Mouse (Mus musculus) R1 (cell line): ENCODE results near the gene Pex6.

Experiments
- DNase-seq: peaks from one replicate; pipeline ENCODE4 v3.0.0-alpha.2; 2018; ENCODE audit warnings: low read depth, low spot score

The Pex6 gene

GRCm38 (mm10) chr17:46699912-46700311 lies 11.4 kb upstream of the Pex6 start:
- DNase-seq: no peak

GRCm38 (mm10) chr17:46701489-46701888 lies 9.8 kb upstream of the Pex6 start:
- no peak for DNase-seq

- DNase-seq: no peak
Observed at GRCm38 (mm10) chr17:46702100-46702499, 9.2 kb upstream of the Pex6 start.

- DNase-seq: no peak
Observed at GRCm38 (mm10) chr17:46702506-46702905, 8.8 kb upstream of the Pex6 start.

- DNase-seq: peak; percentile 58
Observed at GRCm38 (mm10) chr17:46703971-46704886, 7.0 kb upstream of the Pex6 start.

GRCm38 (mm10) chr17:46704887-46705835 lies 6.1 kb upstream of the Pex6 start, which contains the start of gene Ppp2r5d:
Gene Ppp2r5d (minus strand): TSS chr17:46705111.
- DNase-seq: peak; percentile 100

- no peak for DNase-seq
Observed at GRCm38 (mm10) chr17:46706375-46707089, 4.7 kb upstream of the Pex6 start.

GRCm38 (mm10) chr17:46711612-46712271 lies 479 bp downstream of the Pex6 start:
- peak; percentile 49 for DNase-seq

- no peak for DNase-seq
Observed at GRCm38 (mm10) chr17:46712442-46712841, 1.2 kb downstream of the Pex6 start.

- DNase-seq: no peak
Observed at GRCm38 (mm10) chr17:46713849-46714248, 2.6 kb downstream of the Pex6 start.

- DNase-seq: peak; percentile 85
Observed at GRCm38 (mm10) chr17:46714756-46715481, 3.7 kb downstream of the Pex6 start.

- DNase-seq: no peak
Observed at GRCm38 (mm10) chr17:46721077-46721476, 9.8 kb downstream of the Pex6 start.

GRCm38 (mm10) chr17:46724477-46725084 lies 13.3 kb downstream of the Pex6 start:
- no peak for DNase-seq

GRCm38 (mm10) chr17:46725273-46725672 lies 14.0 kb downstream of the Pex6 start:
- DNase-seq: peak; percentile 87

- DNase-seq: no peak
Observed at GRCm38 (mm10) chr17:46725731-46726645, 14.7 kb downstream of the Pex6 start.

GRCm38 (mm10) chr17:46727271-46727670 lies 16.0 kb downstream of the Pex6 start:
- DNase-seq: no peak

GRCm38 (mm10) chr17:46728021-46728420 lies 16.8 kb downstream of the Pex6 start:
- DNase-seq: peak; percentile 89

GRCm38 (mm10) chr17:46728496-46728895 lies 17.2 kb downstream of the Pex6 start:
- DNase-seq: peak; percentile 57

GRCm38 (mm10) chr17:46728904-46729318 lies 17.6 kb downstream of the Pex6 start, which contains the start of gene Gnmt:
Gene Gnmt (minus strand): TSS chr17:46729168.
- peak; percentile 64 for DNase-seq
